Mouse (Mus musculus): ENCODE measurements around the gene Tob1.

- TF ChIP-seq CTCF (IDR thresholded peaks at IDR 0.05; ENCODE audit: borderline replicate concordance, control insufficient read depth, extremely low read depth, insufficient read depth, low read length, poor library complexity) = peak; percentile 20; the same call in 1 of the 2 replicates
- TF ChIP-seq POLR2A (IDR thresholded peaks at IDR 0.05; ENCODE audit: control insufficient read depth, extremely low read depth, insufficient read depth, low read length, poor library complexity) = peak; percentile 46
These were observed 815 bp upstream of the Tob1 start for GRCm38 (mm10) chr11:94210191-94211086.
